Mouse (Mus musculus) fat pad, adult 2 months (tissue): Measurements from ENCODE around the gene Olfr741.

ENCODE experiments used
- DNase-seq: peaks from one replicate; pipeline ENCODE4 v3.0.0-alpha.2; 2011; ENCODE audit warnings: low read depth, low spot score; ENCODE audit errors: extremely low read depth

Olfr741 gene

DNA sequence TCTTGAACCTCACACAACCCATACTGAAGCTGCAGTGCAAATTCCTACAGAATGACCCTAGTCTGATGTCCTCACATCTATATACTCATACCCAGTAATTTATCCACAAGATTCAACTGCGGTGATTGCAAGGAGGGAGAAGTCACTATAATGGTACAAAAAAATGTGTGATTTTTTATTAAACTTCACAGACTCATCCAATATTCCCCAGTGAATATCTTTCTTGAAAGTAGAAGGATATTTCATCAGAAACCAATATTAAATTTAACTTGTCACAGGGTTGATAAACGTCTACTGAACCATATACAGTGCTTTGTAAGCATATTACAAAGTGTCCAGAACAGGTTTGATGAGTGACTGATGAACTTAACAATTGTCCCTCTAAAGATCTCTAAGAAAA lies at the start of gene Olfr741:
Gene Olfr741 (plus strand): TSS at position 301 of the 400 bp plus-strand sequence.
- no peak for DNase-seq

DNA sequence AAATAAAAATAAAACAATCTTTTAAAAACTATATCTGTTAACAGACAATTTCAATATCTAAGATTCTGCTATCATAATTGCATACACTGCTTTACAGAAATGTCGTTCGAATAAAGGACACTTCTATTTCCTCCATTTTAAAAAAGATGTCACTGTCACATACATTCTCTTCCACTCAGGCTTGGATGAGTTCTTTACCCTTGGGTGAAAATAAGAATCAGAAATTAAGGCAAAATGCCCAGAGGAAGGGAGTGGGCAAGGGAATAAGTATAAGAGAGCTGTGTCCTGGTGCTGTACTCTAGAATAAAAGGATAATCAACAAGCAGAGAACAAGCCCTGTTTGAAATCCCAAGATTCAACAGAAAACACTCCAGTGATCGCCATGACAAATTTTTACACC lies 27.3 kb upstream of the Olfr741 start, which contains the start of gene Olfr740:
Gene Olfr740 (plus strand): TSS at position 301 of the 400 bp plus-strand sequence.
- DNase-seq, result no peak

GRCm38 (mm10) chr14:50478406-50478805 lies 5.9 kb downstream of the Olfr741 start:
- no peak for DNase-seq

DNA sequence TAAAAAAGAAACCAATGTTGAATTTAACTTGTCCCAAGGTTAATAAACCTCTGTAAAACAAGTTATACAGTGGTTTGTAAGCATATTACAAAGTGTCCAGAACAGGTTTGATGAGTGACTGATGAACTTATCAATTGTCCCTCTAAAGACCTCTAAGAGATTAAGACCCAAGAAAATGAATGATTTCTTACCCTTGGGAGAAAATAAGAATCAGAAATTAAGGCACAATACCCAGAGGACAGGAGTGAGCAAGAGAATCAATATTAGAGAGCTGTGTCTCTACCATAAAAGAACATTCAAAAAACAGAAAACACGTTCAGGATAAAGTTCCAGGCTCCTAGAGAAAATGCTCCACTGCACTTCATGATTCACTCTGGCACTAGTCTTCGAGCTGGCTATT lies 30.8 kb downstream of the Olfr741 start, which contains the start of gene Olfr742:
Gene Olfr742 (plus strand): TSS at position 301 of the 400 bp plus-strand sequence.
- no peak for DNase-seq

DNA sequence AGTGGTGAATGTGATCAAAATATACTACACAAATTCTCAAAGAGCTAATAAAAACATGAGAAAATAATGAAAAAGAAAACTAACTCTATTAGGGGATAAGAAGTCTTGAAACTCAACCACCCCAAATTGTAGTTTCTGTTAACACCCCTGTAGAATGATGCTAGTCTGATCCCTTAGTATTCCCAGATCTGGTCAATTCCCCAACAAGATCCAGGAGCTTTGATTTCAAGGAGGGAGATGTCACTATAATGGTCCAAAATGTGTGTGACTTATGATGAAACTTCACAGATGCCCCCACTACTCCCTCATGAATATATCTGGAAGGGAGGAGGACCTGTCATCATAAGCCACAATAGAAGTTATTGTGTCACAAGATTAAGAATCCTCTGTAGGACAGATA lies 49.0 kb downstream of the Olfr741 start, which contains the start of gene Olfr743:
Gene Olfr743 (plus strand): TSS at position 301 of the 400 bp plus-strand sequence.
- no peak for DNase-seq
